Mouse (Mus musculus) testis, adult 2 months (tissue): ENCODE measurements at regions not wholly inside any gene's neighbourhood (a gene's known extent, or its start where the extent isn't known, plus 50 kb on each side); places are given as distances from the start of the nearest gene placed in this dataset.

Experiments used
- CTCF ChIP-seq: fragments of 200-500 bp; IDR thresholded peaks from 2 replicates; pipeline ENCODE4 v1.5.1; 2012; ENCODE audit warnings: low read depth, mild to moderate bottlenecking, inconsistent platforms, low read length, moderate library complexity; ENCODE audit not compliant: control insufficient read depth, insufficient read depth, insufficient replicate concordance
- POLR2A ChIP-seq: fragments of 200-500 bp; IDR thresholded peaks from 2 replicates; pipeline ENCODE4 v1.6.1; 2012; ENCODE audit warnings: low read depth, mild to moderate bottlenecking, inconsistent platforms, low read length, moderate library complexity; ENCODE audit not compliant: control insufficient read depth

- TF ChIP-seq CTCF (no peak), POLR2A (no peak)
Observed at GRCm38 (mm10) chr3:130962701-130963472, 147.4 kb upstream of the Lef1 start.
